Mouse (Mus musculus): ENCODE results near the gene Rasal1.

GRCm38 (mm10) chr5:120647814-120648491 lies 659 bp upstream of the Rasal1 start:
- TF ChIP-seq CTCF (IDR thresholded peaks at IDR 0.05) (no peak), POLR2A (IDR thresholded peaks at IDR 0.05; ENCODE audit: insufficient read depth, low read depth, low read length) (no peak)

Measured in heart, adult 2 months (tissue).